Mouse (Mus musculus) MEL (cell line): Measurements from ENCODE around the gene Ifit1bl2. TPM values are rescaled to one million over a fixed set of nuclear protein-coding genes. Genes with fewer than 3 reads are reported as not detected.

Source experiments
- DNase-seq: peaks from one replicate; pipeline ENCODE4 v3.0.0; 2011; ENCODE audit warnings: low read depth, low spot score
- H3K27ac ChIP-seq: 2 replicates; pipeline ENCODE4 v1.5.1; 2012; ENCODE audit warnings: low read depth, mild to moderate bottlenecking, control low read depth, low read length, moderate library complexity; ENCODE audit not compliant: control insufficient read depth
- H3K27me3 ChIP-seq, 2 experiments: fragments of 150-350 bp in 1 of 2; sonication (generic) in 1 of 2; 2 replicates each; pipeline ENCODE4 v1.6.1; 2012; ENCODE audit warnings: low read length in 2 of 2, mild to moderate bottlenecking in 2 of 2, improper control_type of control experiment in 1 of 2, moderate library complexity in 1 of 2; ENCODE audit not compliant: insufficient read depth in 2 of 2, control insufficient read depth in 1 of 2
- H3K36me3 ChIP-seq, 2 experiments: 2 replicates each; pipeline ENCODE4 v1.6.1; 2012 to 2014; ENCODE audit warnings: low read length in 2 of 2, improper control_type of control experiment in 1 of 2, inconsistent platforms in 1 of 2, mild to moderate bottlenecking in 1 of 2; ENCODE audit not compliant: insufficient read depth in 2 of 2, control insufficient read depth in 1 of 2
- H3K4me1 ChIP-seq, 2 experiments: fragments of 150-350 bp in 1 of 2; sonication (generic) in 1 of 2; 2 replicates each; pipeline ENCODE4 v1.6.1; 2012; ENCODE audit warnings: low read length in 2 of 2, improper control_type of control experiment in 1 of 2, mild to moderate bottlenecking in 1 of 2; ENCODE audit not compliant: insufficient read depth in 2 of 2, control insufficient read depth in 1 of 2
- H3K4me3 ChIP-seq, 2 experiments: fragments of 150-350 bp in 1 of 2; sonication (generic) in 1 of 2; 2 replicates each; pipeline ENCODE4 v1.5.1; 2012; ENCODE audit warnings: low read depth in 2 of 2, low read length in 2 of 2, mild to moderate bottlenecking in 2 of 2, moderate library complexity in 2 of 2, control low read depth in 1 of 2, improper control_type of control experiment in 1 of 2; ENCODE audit not compliant: control insufficient read depth in 1 of 2, insufficient read depth in 1 of 2
- H3K79me2 ChIP-seq: 2 replicates; pipeline ENCODE4 v1.6.1; 2012; ENCODE audit warnings: mild to moderate bottlenecking, low read length, moderate library complexity; ENCODE audit not compliant: control insufficient read depth, poor library complexity, insufficient read depth
- H3K9ac ChIP-seq: 2 replicates; pipeline ENCODE4 v1.6.1; 2012; ENCODE audit warnings: low read depth, mild to moderate bottlenecking, control low read depth, low read length, moderate library complexity; ENCODE audit not compliant: control insufficient read depth, poor library complexity, severe bottlenecking
- H3K9me3 ChIP-seq: fragments of 150-350 bp; sonication (generic); replicated peaks from 2 replicates; pipeline ENCODE4 v1.6.1; 2012; ENCODE audit warnings: mild to moderate bottlenecking, low read length, improper control_type of control experiment, moderate library complexity; ENCODE audit not compliant: insufficient read depth
- BHLHE40 ChIP-seq: IDR thresholded peaks from 2 replicates; pipeline ENCODE4 v1.6.1; 2012; ENCODE audit warnings: low read depth, mild to moderate bottlenecking, inconsistent platforms, low read length, improper control_type of control experiment, borderline replicate concordance
- CHD1 ChIP-seq: IDR thresholded peaks from 2 replicates; pipeline ENCODE4 v1.6.1; 2012; ENCODE audit warnings: low read depth, mild to moderate bottlenecking, inconsistent platforms, low read length, improper control_type of control experiment
- CHD2 ChIP-seq: IDR thresholded peaks from 2 replicates; pipeline ENCODE4 v1.6.1; 2011; ENCODE audit warnings: low read length, improper control_type of control experiment
- EP300 ChIP-seq, 2 experiments: IDR thresholded peaks; 2 replicates each; pipeline ENCODE4 v1.6.1; 2011; ENCODE audit warnings: improper control_type of control experiment in 2 of 2, low read length in 2 of 2, low read depth in 1 of 2, mild to moderate bottlenecking in 1 of 2
- GABPA ChIP-seq: IDR thresholded peaks from 2 replicates; pipeline ENCODE4 v1.6.1; 2012; ENCODE audit warnings: low read depth, mild to moderate bottlenecking, inconsistent platforms, low read length, improper control_type of control experiment, moderate library complexity
- GATA1 ChIP-seq: IDR thresholded peaks from 2 replicates; pipeline ENCODE4 v1.6.1; 2011; ENCODE audit warnings: low read depth, low read length, improper control_type of control experiment
- HCFC1 ChIP-seq: IDR thresholded peaks from 2 replicates; pipeline ENCODE4 v1.6.1; 2012; ENCODE audit warnings: low read depth, mild to moderate bottlenecking, inconsistent platforms, low read length, improper control_type of control experiment, moderate library complexity
- KAT2A ChIP-seq: conservative IDR thresholded peaks from 2 replicates; pipeline ENCODE4 v1.6.1; 2012; ENCODE audit warnings: low read depth, low read length, improper control_type of control experiment, inconsistent platforms
- MAFK ChIP-seq: IDR thresholded peaks from 2 replicates; pipeline ENCODE4 v1.6.1; 2011; ENCODE audit warnings: low read depth, mild to moderate bottlenecking, low read length, improper control_type of control experiment, borderline replicate concordance
- MAX ChIP-seq: IDR thresholded peaks from 2 replicates; pipeline ENCODE4 v1.6.1; 2011; ENCODE audit warnings: low read length, improper control_type of control experiment
- MAZ ChIP-seq: IDR thresholded peaks from 2 replicates; pipeline ENCODE4 v1.6.1; 2012; ENCODE audit warnings: low read depth, mild to moderate bottlenecking, inconsistent platforms, low read length, improper control_type of control experiment
- MEF2A ChIP-seq: IDR thresholded peaks from 2 replicates; pipeline ENCODE4 v1.6.1; 2014; ENCODE audit warnings: low read depth, mild to moderate bottlenecking, inconsistent platforms, low read length, improper control_type of control experiment; ENCODE audit not compliant: poor library complexity, insufficient replicate concordance, severe bottlenecking; ENCODE audit errors: extremely low read depth
- POLR2A ChIP-seq, 2 experiments: IDR thresholded peaks; 2 replicates each; pipeline ENCODE4 v1.6.1; 2011 to 2012; ENCODE audit warnings: low read length in 2 of 2, mild to moderate bottlenecking in 2 of 2, control low read depth in 1 of 2, improper control_type of control experiment in 1 of 2, low read depth in 1 of 2, moderate library complexity in 1 of 2; ENCODE audit not compliant: control insufficient read depth in 1 of 2, insufficient read depth in 1 of 2, poor library complexity in 1 of 2
- POLR2AphosphoS2 ChIP-seq: IDR thresholded peaks from 2 replicates; pipeline ENCODE4 v1.6.1; 2011; ENCODE audit warnings: low read length, improper control_type of control experiment
- POLR2AphosphoS5 ChIP-seq: IDR thresholded peaks from 2 replicates; pipeline ENCODE4 v1.6.1; 2012; ENCODE audit warnings: low read depth, borderline replicate concordance, mild to moderate bottlenecking, inconsistent platforms, low read length, moderate library complexity, mixed read lengths
- SIN3A ChIP-seq: IDR thresholded peaks from 2 replicates; pipeline ENCODE4 v1.6.1; 2012; ENCODE audit warnings: low read length, improper control_type of control experiment, inconsistent platforms
- TBP ChIP-seq: IDR thresholded peaks from 2 replicates; pipeline ENCODE4 v1.8.0; 2011; ENCODE audit warnings: low read depth, low read length, improper control_type of control experiment
- TCF12 ChIP-seq: IDR thresholded peaks from 2 replicates; pipeline ENCODE4 v1.6.1; 2014; ENCODE audit warnings: low read depth, mild to moderate bottlenecking, inconsistent platforms, low read length, improper control_type of control experiment, moderate library complexity
- USF2 ChIP-seq, 2 experiments: IDR thresholded peaks; 2 replicates each; pipeline ENCODE4 v1.6.1; 2011 to 2012; ENCODE audit warnings: improper control_type of control experiment in 2 of 2, low read length in 2 of 2, borderline replicate concordance in 1 of 2, inconsistent platforms in 1 of 2, low read depth in 1 of 2, mild to moderate bottlenecking in 1 of 2; ENCODE audit not compliant: insufficient read depth in 1 of 2
- ZC3H11A ChIP-seq: IDR thresholded peaks from 2 replicates; pipeline ENCODE4 v1.6.1; 2012; ENCODE audit warnings: low read depth, mild to moderate bottlenecking, inconsistent platforms, low read length, improper control_type of control experiment
- ZNF384 ChIP-seq: IDR thresholded peaks from 2 replicates; pipeline ENCODE4 v1.6.1; 2012; ENCODE audit warnings: low read depth, mild to moderate bottlenecking, inconsistent platforms, low read length, improper control_type of control experiment
- polyA plus RNA-seq, 2 experiments: library from polyadenylated mRNA; stranded (reverse) in 1 of 2; unstranded in 1 of 2; fragments of >175 nt in 1 of 2; fragments of >200 nt in 1 of 2; gene quantifications; 2 replicates each; pipeline versions ENCODE4 v1.2.1 to v1.2.4; 2012; ENCODE audit warnings: low replicate concordance in 2 of 2, low read depth in 1 of 2; ENCODE audit not compliant: insufficient read length in 2 of 2, insufficient read depth in 1 of 2, missing spikeins in 1 of 2
- total RNA-seq: library from RNA; depleted of rRNA; stranded (reverse); fragments of 300-350 nt; gene quantifications from 2 replicates; pipeline ENCODE4 v1.2.3, GENCODE M21; 2012

Gene Ifit1bl2
- total and polyA plus RNA-seq, 3 experiments = not detected

GRCm38 (mm10) chr19:34571080-34571479 lies 69.5 kb downstream of the Ifit1bl2 start:
- Histone ChIP-seq H3K4me3 (no peak overlapping the region), H3K9ac (no peak overlapping the region)
- no peak for DNase-seq

GRCm38 (mm10) chr19:34569896-34570476 lies 70.6 kb downstream of the Ifit1bl2 start:
- Histone ChIP-seq H3K9ac (no peak overlapping the region), H3K4me3 (no peak overlapping the region), H3K9me3 (no peaks in the 10 kb centered on the region), H3K79me2 (no peaks in the 10 kb centered on the region), H3K27ac (no peak overlapping the region), H3K36me3 (no peaks in the 10 kb centered on the region), H3K4me1 (no peaks in the 10 kb centered on the region), H3K27me3 (peaks cover 1 to 3% of the 10 kb centered on the region in 2 experiments; a peak in 2 of 4 replicates)
- no peak for DNase-seq
- no peak for TF ChIP-seq POLR2A (IDR thresholded peaks at IDR 0.05; ENCODE audit: control insufficient read depth in 1 of 2, insufficient read depth in 1 of 2, low read depth in 1 of 2, low read length in 2 of 2, poor library complexity in 1 of 2)
- TF ChIP-seq POLR2AphosphoS5 = no peak
- TF ChIP-seq USF2 (IDR thresholded peaks at IDR 0.05; ENCODE audit: borderline replicate concordance in 1 of 2, insufficient read depth in 1 of 2, low read depth in 1 of 2, low read length in 2 of 2) = no peak
- TF ChIP-seq EP300 (IDR thresholded peaks at IDR 0.05; ENCODE audit: low read depth in 1 of 2, low read length in 2 of 2) = no peak
- TF ChIP-seq TBP = no peak
- TF ChIP-seq MAFK = no peak
- TF ChIP-seq GATA1 = no peak
- TF ChIP-seq CHD2 = no peak
- no peak for TF ChIP-seq BHLHE40
- TF ChIP-seq POLR2AphosphoS2 = no peak
- no peak for TF ChIP-seq MAX
- TF ChIP-seq CHD1 = no peak
- no peak for TF ChIP-seq MAZ
- no peak for TF ChIP-seq MEF2A
- TF ChIP-seq GABPA = no peak
- no peak for TF ChIP-seq TCF12
- no peak for TF ChIP-seq SIN3A
- no peak for TF ChIP-seq KAT2A
- no peak for TF ChIP-seq ZC3H11A

More at GRCm38 (mm10) chr19:34571080-34571479, 69.5 kb downstream of the Ifit1bl2 start:
- Histone ChIP-seq H3K27me3 (peaks cover 2 to 3% of the 10 kb centered on the region in 2 experiments; a peak in 2 of 4 replicates), H3K36me3 (no peaks in the 10 kb centered on the region), H3K4me1 (no peaks in the 10 kb centered on the region), H3K9me3 (no peaks in the 10 kb centered on the region), H3K27ac (no peak overlapping the region), H3K79me2 (no peaks in the 10 kb centered on the region)
- TF ChIP-seq GABPA (no peak), HCFC1 (no peak), BHLHE40 (no peak), KAT2A (no peak), ZNF384 (no peak), USF2 (IDR thresholded peaks at IDR 0.05; ENCODE audit: borderline replicate concordance in 1 of 2, insufficient read depth in 1 of 2, low read depth in 1 of 2, low read length in 2 of 2) (no peak), MAZ (no peak), ZC3H11A (no peak), CHD1 (no peak), POLR2A (IDR thresholded peaks at IDR 0.05; ENCODE audit: control insufficient read depth in 1 of 2, insufficient read depth in 1 of 2, low read depth in 1 of 2, low read length in 2 of 2, poor library complexity in 1 of 2) (no peak), TCF12 (no peak)
